Mouse (Mus musculus) neutrophil, adult 59 days (primary cell): Measurements from ENCODE around the gene Cmklr1. TPM values are rescaled to one million over a fixed set of nuclear protein-coding genes. Genes with fewer than 3 reads are reported as not detected.

ENCODE experiments used
- total RNA-seq, 2 experiments: library from RNA; stranded (reverse); gene quantifications; 1 replicate in 1 of 2; 2 replicates in 1 of 2; pipeline ENCODE4 v1.2.4; 2023

Cmklr1 gene
- under 1 TPM; 0.51 to 0.87 TPM for total RNA-seq

GRCm38 (mm10) chr5:113650035-113650865, at the start of gene Cmklr1:
Gene Cmklr1, minus strand, starts transcription at chr5:113650426.

Other genes starting within 250 kb of the Cmklr1 start
- gene Wscd2, start 160.1 kb downstream of the Cmklr1 start, total RNA-seq = not detected
- gene 1700069L16Rik, start 74.3 kb upstream of the Cmklr1 start, total RNA-seq = not detected
- gene Ficd, start 85.4 kb upstream of the Cmklr1 start, total RNA-seq = 1 to 10 TPM; 4.9 to 5.8 TPM
- 10 to 100 TPM; 36.6 to 45.5 TPM for gene Sart3, start 122.1 kb upstream of the Cmklr1 start, total RNA-seq
- gene Iscu, start 122.3 kb upstream of the Cmklr1 start, total RNA-seq = 100 to 1,000 TPM in 1 of 2 experiments, 10 to 100 TPM in 1; 91.7 to 101 TPM
- 1 to 10 TPM; 1.3 to 1.8 TPM for gene Tmem119, start 150.1 kb upstream of the Cmklr1 start, total RNA-seq
- 100 to 1,000 TPM; 446 to 450 TPM for gene Selplg, start 182.2 kb upstream of the Cmklr1 start, total RNA-seq